Mouse (Mus musculus) right cerebral cortex, adult 2 months (tissue): Measurements from ENCODE around the gene Hoxb5.

Experiments
- DNase-seq, 2 experiments: peaks; one replicate each; pipeline ENCODE4 v3.0.0; 2021 to 2022; ENCODE audit warnings: low spot score in 2 of 2

The Hoxb5 gene

GRCm38 (mm10) chr11:96341701-96342575 is 38.8 kb downstream of the Hoxb5 start:
- no peak for DNase-seq

GRCm38 (mm10) chr11:96342576-96342930 is 39.4 kb downstream of the Hoxb5 start:
- DNase-seq: no peak

- no peak for DNase-seq
Observed at GRCm38 (mm10) chr11:96343206-96343745, 40.1 kb downstream of the Hoxb5 start.

DNA sequence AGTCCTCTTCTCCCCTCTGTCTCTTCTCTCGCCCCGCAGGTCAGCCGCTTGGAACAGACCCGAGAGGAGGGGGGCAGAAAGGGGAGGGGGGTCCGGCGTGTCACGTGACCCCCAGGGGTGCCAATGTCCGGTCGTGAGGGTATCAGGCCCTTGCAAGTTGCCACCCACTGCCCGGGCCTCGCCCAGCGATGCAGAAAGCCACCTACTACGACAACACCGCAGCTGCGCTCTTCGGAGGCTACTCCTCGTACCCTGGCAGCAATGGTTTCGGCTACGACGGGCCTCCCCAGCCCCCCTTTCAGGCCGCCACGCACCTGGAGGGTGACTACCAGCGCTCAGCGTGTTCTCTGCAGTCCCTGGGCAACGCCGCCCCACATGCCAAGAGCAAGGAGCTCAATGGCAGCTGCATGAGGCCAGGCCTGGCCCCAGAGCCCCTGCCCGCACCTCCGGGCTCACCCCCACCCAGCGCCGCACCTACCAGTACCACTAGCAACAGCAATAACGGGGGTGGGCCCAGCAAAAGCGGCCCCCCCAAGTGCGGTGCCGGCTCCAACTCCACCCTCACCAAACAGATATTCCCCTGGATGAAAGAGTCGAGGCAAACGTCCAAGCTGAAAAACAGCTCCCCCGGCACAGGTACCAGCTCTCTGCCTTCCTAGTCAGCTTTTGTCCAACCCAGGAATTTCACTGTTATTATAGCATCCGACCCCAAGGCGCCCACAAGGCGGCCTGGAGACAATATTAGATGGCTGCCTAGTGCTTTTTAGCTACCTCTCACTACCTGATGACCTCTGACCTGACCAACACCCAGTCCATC is 41.1 kb downstream of the Hoxb5 start:
- no peak for DNase-seq

- DNase-seq: no peak
Observed at GRCm38 (mm10) chr11:96344878-96345159, 41.7 kb downstream of the Hoxb5 start.

DNA sequence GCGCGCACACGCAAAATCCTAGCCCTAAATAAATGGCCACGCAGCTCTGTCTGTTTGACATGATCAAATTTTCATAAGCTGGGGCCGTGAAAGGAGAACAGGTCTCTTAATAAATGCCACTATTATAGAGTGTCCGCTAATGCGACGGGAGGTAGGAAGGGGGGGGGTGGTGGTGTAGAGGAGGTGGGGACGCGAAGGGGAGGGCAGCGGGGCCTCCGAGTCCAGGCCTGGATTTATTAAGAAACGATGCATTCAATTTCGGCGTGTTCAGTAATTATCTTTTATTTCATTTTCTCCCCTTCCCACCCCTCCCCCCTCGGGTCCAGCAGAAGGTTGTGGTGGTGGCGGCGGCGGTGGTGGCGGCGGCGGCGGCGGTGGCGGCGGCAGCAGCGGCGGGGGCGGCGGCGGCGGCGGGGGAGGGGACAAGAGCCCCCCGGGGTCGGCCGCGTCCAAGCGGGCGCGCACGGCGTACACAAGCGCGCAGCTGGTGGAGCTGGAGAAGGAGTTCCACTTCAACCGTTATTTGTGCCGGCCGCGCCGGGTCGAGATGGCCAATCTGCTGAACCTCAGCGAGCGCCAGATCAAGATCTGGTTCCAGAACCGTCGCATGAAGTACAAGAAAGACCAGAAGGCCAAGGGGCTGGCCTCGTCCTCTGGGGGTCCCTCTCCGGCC is 42.2 kb downstream of the Hoxb5 start:
- no peak for DNase-seq

DNA sequence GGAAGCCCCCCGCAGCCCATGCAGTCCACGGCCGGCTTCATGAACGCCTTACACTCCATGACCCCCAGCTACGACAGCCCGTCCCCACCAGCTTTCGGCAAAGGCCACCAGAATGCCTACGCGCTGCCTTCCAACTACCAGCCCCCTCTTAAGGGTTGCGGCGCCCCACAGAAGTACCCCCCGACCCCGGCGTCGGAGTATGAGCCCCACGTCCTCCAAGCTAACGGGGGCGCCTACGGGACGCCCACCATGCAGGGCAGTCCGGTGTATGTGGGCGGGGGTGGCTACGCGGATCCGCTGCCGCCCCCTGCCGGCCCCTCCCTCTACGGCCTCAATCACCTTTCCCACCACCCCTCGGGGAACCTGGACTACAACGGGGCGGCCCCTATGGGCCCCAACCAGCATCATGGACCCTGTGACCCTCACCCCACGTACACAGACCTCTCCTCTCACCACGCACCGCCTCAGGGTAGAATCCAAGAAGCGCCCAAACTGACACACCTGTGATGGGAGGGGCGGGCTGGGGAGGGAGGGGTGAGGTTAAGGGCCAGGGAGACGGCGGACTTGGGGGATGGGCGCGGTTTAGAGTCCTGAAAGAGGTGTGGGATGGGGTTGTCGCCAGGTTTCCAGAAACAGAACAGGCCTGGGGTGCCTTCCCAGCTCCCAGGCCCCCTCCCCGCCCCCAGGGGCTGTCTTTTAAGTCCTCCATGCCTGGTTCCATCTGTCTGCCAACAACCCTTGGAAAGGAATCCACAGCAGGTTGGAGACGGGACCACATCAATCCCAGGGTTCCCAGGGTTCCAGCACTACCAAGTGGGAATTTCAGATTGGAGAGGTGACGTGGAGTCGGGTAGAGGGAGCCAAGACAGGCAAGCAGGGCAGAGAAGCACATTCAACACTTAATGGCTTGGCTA is 43.0 kb downstream of the Hoxb5 start:
- DNase-seq: no peak

GRCm38 (mm10) chr11:96346916-96347520 is 43.9 kb downstream of the Hoxb5 start:
- DNase-seq: no peak

- no peak for DNase-seq
Observed at GRCm38 (mm10) chr11:96347717-96348116, 44.6 kb downstream of the Hoxb5 start.

DNA sequence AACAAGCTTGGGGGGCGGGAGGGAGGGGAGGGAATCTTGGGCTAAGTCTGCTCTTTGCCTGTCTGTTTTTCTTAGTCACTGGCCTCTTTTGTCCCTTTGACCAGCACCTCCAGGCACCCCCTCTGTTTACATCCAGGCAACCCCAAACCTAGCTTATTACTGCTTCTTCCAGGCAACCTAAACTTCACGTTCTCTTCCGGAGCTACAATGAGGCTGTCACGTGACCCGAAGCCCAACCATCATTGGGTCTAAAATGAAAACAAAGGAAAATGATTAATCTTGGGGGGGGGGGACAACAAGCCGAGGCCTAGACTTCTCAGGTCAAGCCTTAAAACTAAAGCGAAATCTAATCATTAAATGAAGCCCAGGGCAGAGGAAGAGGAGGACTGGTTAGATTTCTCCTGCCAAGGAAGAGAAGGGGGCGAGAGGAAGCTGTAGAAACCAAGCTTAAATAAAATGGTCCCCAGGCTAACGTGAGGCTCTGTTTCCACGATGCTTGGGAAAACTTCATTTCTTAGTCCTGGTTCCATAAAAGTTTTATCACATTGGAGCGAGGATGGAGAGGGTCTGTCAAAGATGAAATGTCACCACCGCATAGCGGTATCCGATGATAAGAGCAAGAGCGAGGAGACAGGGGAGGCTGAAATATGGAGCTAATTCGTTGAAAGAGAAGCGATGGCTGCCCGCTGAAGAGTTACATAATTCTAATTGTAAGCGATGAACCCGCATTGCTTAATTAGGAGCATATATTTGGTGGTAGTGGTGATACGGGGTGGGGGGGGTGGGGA is 45.2 kb downstream of the Hoxb5 start:
- DNase-seq: no peak

- no peak for DNase-seq
Observed at GRCm38 (mm10) chr11:96348988-96349387, 45.9 kb downstream of the Hoxb5 start.

DNA sequence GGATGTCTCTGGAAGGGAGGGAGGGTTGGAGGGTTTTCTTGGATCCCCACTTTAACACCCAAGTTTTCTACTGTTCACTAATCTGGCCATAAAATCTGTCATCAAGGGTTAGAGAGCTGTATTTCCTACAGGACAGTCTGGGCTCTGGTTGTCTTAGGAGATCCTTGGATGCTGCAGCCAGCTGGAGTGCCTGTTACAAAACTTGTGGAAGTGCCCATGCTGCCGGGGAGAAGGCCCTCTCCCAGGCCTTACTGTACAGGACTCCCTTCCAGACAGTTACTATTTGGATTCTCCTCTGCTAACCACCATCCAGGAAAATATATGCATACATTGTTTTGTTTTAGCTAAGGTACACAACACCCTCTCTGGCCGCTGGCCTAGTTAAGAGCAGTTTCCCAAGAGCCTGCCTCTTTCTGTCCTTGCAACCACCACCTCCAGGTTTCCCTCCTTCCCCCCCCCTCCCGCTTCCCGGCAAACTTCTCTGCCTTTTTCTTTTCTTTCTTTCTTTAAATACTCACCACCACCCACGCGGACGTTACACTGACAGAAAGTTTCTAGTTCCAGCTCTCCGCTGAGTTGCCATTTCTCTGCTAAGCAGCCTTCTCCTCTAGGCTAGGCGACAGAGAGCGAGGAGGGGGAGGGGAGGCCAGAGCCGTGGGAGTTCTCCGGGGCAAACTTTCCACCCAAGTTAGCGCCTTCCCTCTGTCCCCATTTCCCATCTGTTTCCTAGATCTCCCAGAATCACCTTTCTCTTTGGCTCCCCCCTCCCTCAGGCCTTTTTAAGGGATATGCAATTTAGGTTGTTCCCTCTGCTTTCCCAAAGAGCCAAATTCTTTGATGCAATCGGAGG is 46.6 kb downstream of the Hoxb5 start:
- DNase-seq: no peak

GRCm38 (mm10) chr11:96350341-96350624 is 47.1 kb downstream of the Hoxb5 start, which contains the start of gene Hoxb2:
Hoxb2 (plus strand) TSS chr11:96350525.
- no peak for DNase-seq

DNA sequence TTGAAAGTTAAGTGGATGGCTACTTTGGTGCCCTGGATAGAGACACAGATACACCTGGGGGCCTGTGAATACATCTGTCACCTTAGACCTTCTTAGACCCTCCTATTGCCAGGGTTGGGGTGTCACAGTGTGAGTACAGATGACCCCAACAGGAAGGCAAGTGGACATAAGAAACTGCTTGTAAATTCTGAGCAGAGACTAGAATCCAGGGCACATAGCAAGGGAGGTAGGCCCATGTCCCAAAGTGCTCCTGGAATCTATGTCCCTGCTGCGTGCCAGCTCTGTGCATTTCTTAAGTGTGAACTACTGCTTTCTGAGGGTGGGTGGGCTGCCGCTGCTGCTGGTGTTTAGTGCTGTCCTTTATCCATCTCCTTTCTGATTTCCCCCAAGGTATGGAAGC is 47.7 kb downstream of the Hoxb5 start:
- no peak for DNase-seq

DNA sequence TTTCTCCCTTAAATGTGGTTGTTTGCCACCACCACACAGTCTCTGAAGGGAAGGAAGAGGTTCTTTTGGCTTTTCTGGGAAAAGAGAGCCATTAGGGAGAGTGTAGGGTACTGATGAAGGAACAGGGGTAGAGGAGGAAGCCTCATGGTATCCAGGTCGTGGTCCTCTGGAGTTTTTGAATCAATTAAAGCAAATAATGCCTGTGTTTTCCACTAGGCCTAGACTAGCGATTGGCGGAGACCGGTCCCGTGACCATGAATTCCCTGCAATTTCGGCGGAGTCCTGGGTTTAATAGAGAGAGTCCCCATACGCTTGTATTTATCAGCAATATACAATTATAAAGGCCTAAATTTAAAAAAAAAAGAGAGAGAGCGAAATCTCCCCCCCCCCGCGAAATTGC is 48.2 kb downstream of the Hoxb5 start:
- no peak for DNase-seq

- no peak for DNase-seq
Observed at GRCm38 (mm10) chr11:96351831-96352230, 48.7 kb downstream of the Hoxb5 start.

- DNase-seq: no peak
Observed at GRCm38 (mm10) chr11:96352691-96353521, 49.8 kb downstream of the Hoxb5 start.

DNA sequence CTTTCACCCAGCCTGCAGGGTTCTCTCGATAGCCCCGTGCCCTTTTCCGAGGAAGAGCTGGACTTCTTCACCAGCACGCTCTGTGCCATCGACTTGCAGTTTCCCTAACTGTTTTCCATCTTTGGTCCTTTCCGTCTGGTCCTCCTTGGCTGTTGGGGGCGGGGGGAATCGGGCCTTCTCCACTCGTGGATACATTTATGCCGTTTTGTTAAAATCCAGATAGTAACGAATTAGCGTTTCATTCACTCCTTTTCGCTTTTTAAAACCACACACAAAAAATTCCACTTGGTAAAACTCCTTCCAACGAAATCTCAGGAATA is 50.3 kb downstream of the Hoxb5 start:
- no peak for DNase-seq

GRCm38 (mm10) chr11:96353939-96354338 is 50.8 kb downstream of the Hoxb5 start:
- no peak for DNase-seq
